Mouse (Mus musculus): Measurements from ENCODE around the gene Gorasp1.

The Gorasp1 gene

GRCm38 (mm10) chr9:119937005-119937773 is at the start of gene Gorasp1, which contains the start of gene Ttc21a:
Gene Gorasp1, minus strand, starts transcription at chr9:119937565.
Gene Ttc21a, plus strand, starts transcription at chr9:119937606.
- peak; percentile 91 for DNase-seq

GRCm38 (mm10) chr9:119985881-119986574 is 48.7 kb upstream of the Gorasp1 start:
- DNase-seq = no peak

GRCm38 (mm10) chr9:119984536-119985011 is 47.2 kb upstream of the Gorasp1 start, which contains the start of gene Csrnp1:
Gene Csrnp1, minus strand, starts transcription at chr9:119984658.
- peak; percentile 71 for DNase-seq

- peak; percentile 86 for DNase-seq
Measured at GRCm38 (mm10) chr9:119983585-119984535, 46.5 kb upstream of the Gorasp1 start.

DNA sequence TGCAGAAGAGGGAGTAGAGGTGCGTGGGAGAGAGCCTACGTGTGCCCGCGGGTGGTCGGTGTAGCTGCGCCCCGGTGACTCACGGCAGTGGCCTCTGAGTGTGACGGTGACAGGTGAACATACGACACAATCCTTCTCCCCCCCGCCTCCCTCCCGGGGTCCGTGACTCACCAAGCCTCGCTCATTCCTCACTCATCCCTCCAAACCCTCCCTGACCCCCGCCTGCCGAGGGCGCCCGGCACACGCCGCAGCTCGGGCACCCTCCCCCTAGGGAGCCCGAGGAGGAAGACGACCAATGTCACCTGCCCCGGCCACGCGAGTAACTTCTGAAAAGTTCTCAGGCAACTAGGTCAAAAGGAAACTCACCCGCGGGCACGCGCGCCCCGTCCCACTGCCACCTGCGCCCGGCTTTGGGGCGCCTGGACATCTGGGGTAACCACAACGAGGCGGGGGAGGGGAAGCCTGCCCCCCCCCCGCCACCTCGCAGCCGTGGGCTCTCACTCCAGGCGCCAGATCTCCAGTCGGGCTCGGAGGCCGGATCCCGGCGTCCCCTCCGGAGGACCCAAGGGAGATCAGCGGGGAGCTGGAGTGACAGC is 45.7 kb upstream of the Gorasp1 start:
- DNase-seq = peak; percentile 71

GRCm38 (mm10) chr9:119982241-119982811 is 45.0 kb upstream of the Gorasp1 start:
- DNase-seq = peak; percentile 76

GRCm38 (mm10) chr9:119981183-119982179 is 44.1 kb upstream of the Gorasp1 start:
- DNase-seq = peak; percentile 68

DNA sequence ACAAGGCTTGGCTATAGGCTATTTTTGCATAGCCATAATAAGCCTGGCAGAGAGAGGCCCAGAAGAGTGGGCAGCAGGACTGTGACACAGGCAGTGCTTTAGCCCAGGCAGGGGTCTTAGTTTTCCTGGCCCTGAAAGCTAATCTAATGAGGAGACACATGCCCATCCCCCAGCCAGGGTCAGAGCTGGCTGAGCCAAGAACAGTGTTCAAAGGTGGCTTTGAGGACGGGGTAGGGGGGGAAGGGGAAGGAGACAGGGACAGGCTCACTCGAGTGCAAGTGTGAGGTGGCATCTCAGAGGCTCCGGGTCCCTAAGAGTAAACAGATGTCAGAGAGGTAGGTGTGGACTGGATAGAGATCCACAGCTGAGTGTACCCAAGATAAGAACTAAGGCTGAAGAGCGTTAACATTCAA is 43.4 kb upstream of the Gorasp1 start:
- DNase-seq = peak; percentile 49

- peak; percentile 55 for DNase-seq
Measured at GRCm38 (mm10) chr9:119979749-119980148, 42.4 kb upstream of the Gorasp1 start.

DNA sequence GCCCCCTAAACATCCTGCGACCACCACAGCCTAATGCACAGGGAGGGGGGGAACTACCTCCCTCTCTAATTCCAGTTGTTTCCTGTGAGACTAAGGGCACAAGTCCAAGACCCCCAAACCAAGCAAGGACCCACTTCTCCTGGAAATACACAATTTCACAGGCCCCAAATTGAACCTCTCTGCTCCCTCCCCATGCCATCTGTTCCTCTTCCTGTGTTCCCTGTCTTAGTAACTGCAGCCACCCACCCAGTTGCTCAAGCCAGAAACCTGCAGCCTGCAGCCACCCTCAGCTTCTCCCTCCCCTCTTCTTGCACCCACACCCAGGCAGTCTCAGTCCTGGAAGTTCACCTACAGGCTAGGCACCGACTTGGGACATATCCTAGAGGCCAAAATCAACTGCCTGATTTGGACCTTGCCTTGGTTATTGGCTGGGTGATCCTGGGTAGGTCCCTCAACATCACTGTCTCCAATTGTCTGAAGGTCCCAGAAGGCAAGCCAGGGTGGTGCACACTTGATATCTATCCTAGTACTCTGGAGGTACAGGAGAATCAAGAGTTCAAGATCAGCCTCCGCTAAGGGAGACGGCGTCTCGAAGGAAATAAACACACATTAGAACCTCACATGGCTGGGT is 41.6 kb upstream of the Gorasp1 start:
- DNase-seq = peak; percentile 65

DNA sequence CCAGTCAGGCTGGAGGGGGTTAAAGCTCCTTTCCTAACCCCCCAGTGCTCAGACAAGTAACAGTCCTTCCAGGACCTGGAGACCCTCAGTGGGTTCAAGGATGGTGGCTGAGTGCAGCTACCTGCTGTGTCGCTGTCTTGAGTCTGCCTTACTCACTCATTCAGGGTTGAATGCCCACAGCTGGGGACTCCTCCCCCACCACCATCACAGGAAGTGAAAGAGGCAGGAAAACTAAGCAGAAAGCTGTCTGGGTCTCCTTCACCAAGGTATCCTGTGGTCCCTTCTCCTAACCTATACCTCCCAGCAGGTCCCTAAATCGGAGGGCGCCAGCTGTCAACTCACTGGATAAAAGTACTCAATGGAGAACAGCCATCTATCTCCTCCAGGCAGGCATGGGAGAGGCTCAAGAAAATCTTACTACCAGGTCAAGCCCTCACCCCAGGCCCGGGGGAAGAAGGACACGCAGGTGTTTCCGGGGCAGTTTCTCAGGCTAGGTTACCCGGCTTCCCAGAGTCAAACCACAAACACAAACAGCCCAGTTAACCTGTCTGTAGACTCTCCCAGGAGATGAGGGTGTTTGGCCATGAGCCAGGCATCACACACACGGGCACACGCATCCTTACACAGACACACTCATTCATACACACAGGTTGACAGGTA is 40.9 kb upstream of the Gorasp1 start:
- peak; percentile 38 for DNase-seq

DNA sequence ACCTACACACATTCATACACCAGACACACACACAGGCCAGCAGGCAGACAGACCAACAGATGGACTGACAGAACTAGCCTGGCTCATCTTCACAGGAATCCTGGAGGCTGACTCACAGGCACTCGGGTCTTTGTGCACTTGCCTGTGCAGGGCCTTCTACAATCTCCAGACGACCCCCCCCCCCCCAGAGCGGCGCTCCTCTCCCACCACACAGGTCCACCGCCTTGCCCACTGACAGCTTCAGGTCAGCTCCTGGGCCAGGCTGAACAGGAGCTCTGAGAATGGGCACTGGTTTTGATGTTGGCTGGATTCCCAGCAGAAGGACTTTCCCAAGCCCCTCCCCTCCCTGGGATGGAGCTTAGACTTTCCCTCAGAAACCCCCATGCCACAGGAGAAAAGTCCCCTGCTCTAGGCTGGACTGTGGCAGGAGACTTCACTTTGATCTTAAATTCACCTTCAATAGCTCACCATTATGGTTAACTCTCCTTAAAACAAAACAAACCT is 40.2 kb upstream of the Gorasp1 start:
- peak; percentile 51 for DNase-seq

DNA sequence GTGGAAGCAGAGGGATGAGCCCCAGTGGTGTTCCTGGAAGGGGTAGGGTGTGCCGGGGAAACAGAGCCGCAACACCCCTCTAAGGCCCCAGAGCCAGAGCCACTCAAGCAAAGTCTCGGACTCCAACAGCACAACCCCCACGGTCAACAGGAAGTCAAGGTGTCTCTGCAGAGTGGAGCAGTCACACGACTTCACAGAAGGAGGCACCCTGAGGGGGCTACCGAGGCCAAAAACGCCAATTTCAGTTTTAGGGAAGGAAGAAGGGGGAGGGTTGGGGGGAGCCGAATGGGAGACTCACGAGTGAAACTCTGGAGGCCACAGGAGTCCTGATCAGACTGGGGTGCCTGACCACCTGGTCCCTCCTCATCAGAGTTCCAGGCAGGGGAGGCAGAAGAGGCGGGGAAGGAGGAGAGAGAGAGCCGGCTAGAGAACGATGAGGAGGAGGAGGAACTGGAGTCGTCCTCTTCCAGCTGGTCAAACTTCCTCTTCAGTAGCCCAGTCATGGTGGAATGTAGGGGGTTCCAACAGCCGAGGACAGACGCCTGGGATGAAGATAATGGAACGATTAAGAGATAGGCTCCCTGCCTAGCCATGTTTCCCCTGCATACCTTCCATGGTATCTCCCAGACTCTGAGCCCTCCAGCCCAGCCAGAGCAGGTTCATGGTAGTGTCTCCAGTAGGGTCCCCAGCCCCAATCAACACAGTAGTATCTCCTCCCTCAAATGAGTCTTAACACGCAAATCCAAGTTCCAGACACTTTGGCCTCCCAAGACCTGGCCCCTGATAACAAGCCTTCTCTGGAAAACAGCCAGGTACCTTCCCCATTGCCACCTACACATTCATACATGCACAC is 39.6 kb upstream of the Gorasp1 start:
- DNase-seq = no peak

- DNase-seq = no peak
Measured at GRCm38 (mm10) chr9:119975286-119975685, 37.9 kb upstream of the Gorasp1 start.

DNA sequence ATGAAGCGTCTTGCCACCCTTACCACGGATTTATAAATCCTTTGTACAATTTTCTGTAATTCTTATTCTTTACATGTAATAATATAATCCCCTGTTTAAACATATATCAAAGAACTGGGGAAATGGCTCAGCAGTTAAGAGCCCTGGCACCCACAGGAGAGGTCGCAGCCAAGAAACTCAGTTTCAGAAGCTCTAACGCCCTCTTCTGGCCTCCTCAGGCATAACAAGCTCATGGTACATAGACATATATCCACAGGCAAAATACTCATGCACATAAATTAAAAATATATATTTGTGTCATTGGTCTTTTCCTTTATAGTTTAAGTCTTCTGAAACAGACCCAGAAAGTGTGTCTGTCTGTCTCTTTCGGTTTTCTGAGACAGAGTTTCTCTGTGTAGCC is 37.2 kb upstream of the Gorasp1 start:
- no peak for DNase-seq

GRCm38 (mm10) chr9:119973869-119974520 is 36.6 kb upstream of the Gorasp1 start:
- peak; percentile 56 for DNase-seq

DNA sequence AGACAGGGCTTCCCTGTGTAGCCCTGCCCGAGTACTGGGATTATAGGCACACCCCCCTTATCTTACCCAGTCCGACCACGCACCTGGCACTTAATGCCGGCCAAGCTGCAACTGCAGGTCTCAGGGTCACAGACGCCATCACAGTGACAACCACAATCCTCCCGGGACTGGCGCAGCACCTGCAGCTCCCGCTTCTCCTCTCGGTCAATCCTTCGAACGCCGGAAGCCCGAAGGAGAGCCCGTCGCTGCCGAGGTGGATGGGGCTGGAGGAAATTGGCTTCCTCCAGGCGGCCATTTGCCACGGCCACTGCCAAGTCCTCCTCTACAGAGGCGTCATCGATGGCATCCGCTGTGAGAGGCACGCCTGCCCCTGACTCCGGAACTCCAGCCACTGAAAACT is 35.9 kb upstream of the Gorasp1 start:
- peak; percentile 57 for DNase-seq

DNA sequence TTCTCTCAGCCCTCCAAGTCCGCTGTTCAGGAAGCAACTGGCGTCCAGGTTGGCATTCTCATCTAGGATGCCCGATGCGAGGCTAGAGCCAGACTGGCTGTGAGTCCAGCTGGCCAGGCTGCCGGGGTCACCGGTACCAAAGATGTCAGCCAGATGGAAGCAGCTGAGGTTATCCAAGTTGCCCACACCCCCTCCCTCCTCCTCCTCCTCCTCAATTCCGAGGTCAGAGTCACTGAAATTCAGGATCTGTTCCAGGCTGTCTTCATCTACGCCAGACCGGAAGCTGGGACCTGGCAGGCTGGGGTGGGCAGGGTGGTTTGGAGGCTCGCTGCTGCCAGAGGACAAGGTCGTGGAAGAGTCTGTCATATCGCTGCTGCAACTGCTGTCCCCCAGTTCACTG is 35.2 kb upstream of the Gorasp1 start:
- DNase-seq = peak; percentile 82

Data from cerebellum, adult 9-11 months (tissue).